Mouse (Mus musculus): ENCODE results near the gene Zcchc17. TPM values are rescaled to one million over a fixed set of nuclear protein-coding genes. Genes with fewer than 3 reads are reported as not detected.

Gene Zcchc17
- polyA plus RNA-seq, 1 experiment from 2014 or later, result 81.9 TPM

- Histone ChIP-seq H3K27me3 (replicated peaks; ENCODE audit: control insufficient read depth, insufficient read depth, low read length) (0 out of 2 replicates have a peak, but pooled peaks cover 7% of the 10 kb centered on the region), H3K4me3 (replicated peaks; ENCODE audit: low read length) (peak overlapping the region; percentile 65), H3K4me1 (replicated peaks; ENCODE audit: control insufficient read depth, insufficient read depth, low read length) (peaks cover 12% of the 10 kb centered on the region), H3K27ac (ENCODE audit: low read length) (no peak overlapping the region), H3K9me3 (ENCODE audit: control insufficient read depth, low read length) (no peaks in the 10 kb centered on the region), H3K36me3 (ENCODE audit: control insufficient read depth, insufficient read depth) (no peaks in the 10 kb centered on the region), H3K4me2 (ENCODE audit: low read length) (peak overlapping the region; percentile 89), H3K9ac (replicated peaks; ENCODE audit: low read depth, low read length) (peak overlapping the region; percentile 62)
- no peak for ATAC-seq
- WGBS, result 54% methylated on average over 8 of the region's 8 CpGs
These were observed 50.5 kb downstream of the Zcchc17 start for GRCm38 (mm10) chr4:130309254-130309653.

- H3K36me3 ChIP-seq (ENCODE audit: control insufficient read depth, insufficient read depth), result no peaks in the 10 kb centered on the region
- peak within 1 kb of the TSS; percentile 65 for H3K4me3 ChIP-seq (replicated peaks; ENCODE audit: low read length)
- ATAC-seq, result peak; percentile 72
- H3K4me1 ChIP-seq (replicated peaks; ENCODE audit: control insufficient read depth, insufficient read depth, low read length), result peaks cover 12% of the 10 kb centered on the region
- 0 out of 2 replicates have a peak within 1 kb of the TSS, but pooled peaks have one; percentile 16 for H3K27ac ChIP-seq (ENCODE audit: low read length)
- H3K27me3 ChIP-seq (replicated peaks; ENCODE audit: control insufficient read depth, insufficient read depth, low read length), result 0 out of 2 replicates have a peak, but pooled peaks cover 7% of the 10 kb centered on the region
- H3K9ac ChIP-seq (replicated peaks; ENCODE audit: low read depth, low read length), result peak within 1 kb of the TSS; percentile 62
- H3K9me3 ChIP-seq (ENCODE audit: control insufficient read depth, low read length), result no peaks in the 10 kb centered on the region
- peak within 1 kb of the TSS; percentile 89 for H3K4me2 ChIP-seq (ENCODE audit: low read length)
- under 1% methylated on average over 52 of the region's 52 CpGs for WGBS
These were observed 51.3 kb downstream of the Zcchc17 start, which contains the start of the genes Fabp3 and Gm10570 for GRCm38 (mm10) chr4:130308231-130309081. Gene Fabp3, plus strand, starts transcription at chr4:130308595. Gene Gm10570, minus strand, starts transcription at chr4:130308674.

GRCm38 (mm10) chr4:130307851-130308230 lies 51.9 kb downstream of the Zcchc17 start:
- Histone ChIP-seq H3K9me3 (ENCODE audit: control insufficient read depth, low read length) (no peaks in the 10 kb centered on the region), H3K9ac (replicated peaks; ENCODE audit: low read depth, low read length) (peak overlapping the region; percentile 62), H3K4me1 (replicated peaks; ENCODE audit: control insufficient read depth, insufficient read depth, low read length) (peaks cover 12% of the 10 kb centered on the region), H3K36me3 (ENCODE audit: control insufficient read depth, insufficient read depth) (no peaks in the 10 kb centered on the region), H3K4me3 (replicated peaks; ENCODE audit: low read length) (peak overlapping the region; percentile 65), H3K4me2 (ENCODE audit: low read length) (peak overlapping the region; percentile 89), H3K27me3 (replicated peaks; ENCODE audit: control insufficient read depth, insufficient read depth, low read length) (0 out of 2 replicates have a peak, but pooled peaks cover 7% of the 10 kb centered on the region), H3K27ac (ENCODE audit: low read length) (no peak overlapping the region)
- ATAC-seq, result peak; percentile 37
- under 1% methylated on average over 23 of the region's 23 CpGs for WGBS

GRCm38 (mm10) chr4:130306796-130307630 lies 52.7 kb downstream of the Zcchc17 start:
- H3K4me2 ChIP-seq (ENCODE audit: low read length), result peak overlapping the region; percentile 89
- H3K4me1 ChIP-seq (replicated peaks; ENCODE audit: control insufficient read depth, insufficient read depth, low read length), result peaks cover 12% of the 10 kb centered on the region
- H3K27ac ChIP-seq (ENCODE audit: low read length), result no peak overlapping the region
- no peak overlapping the region; the same call in 1 of the 2 replicates for H3K4me3 ChIP-seq (replicated peaks; ENCODE audit: low read length)
- no peaks in the 10 kb centered on the region for H3K36me3 ChIP-seq (ENCODE audit: control insufficient read depth, insufficient read depth)
- no peak for ATAC-seq
- H3K9me3 ChIP-seq (ENCODE audit: control insufficient read depth, low read length), result no peaks in the 10 kb centered on the region
- WGBS, result 81% methylated on average over 10 of the region's 10 CpGs
- H3K9ac ChIP-seq (replicated peaks; ENCODE audit: low read depth, low read length), result no peak overlapping the region
- 0 out of 2 replicates have a peak, but pooled peaks cover 7% of the 10 kb centered on the region for H3K27me3 ChIP-seq (replicated peaks; ENCODE audit: control insufficient read depth, insufficient read depth, low read length)

- Histone ChIP-seq H3K27me3 (replicated peaks; ENCODE audit: control insufficient read depth, insufficient read depth, low read length) (0 out of 2 replicates have a peak, but pooled peaks cover 7% of the 10 kb centered on the region), H3K4me3 (replicated peaks; ENCODE audit: low read length) (no peak overlapping the region), H3K27ac (ENCODE audit: low read length) (no peak overlapping the region), H3K4me2 (ENCODE audit: low read length) (no peak overlapping the region), H3K9me3 (ENCODE audit: control insufficient read depth, low read length) (no peaks in the 10 kb centered on the region), H3K4me1 (replicated peaks; ENCODE audit: control insufficient read depth, insufficient read depth, low read length) (peaks cover 12% of the 10 kb centered on the region), H3K36me3 (ENCODE audit: control insufficient read depth, insufficient read depth) (no peaks in the 10 kb centered on the region), H3K9ac (replicated peaks; ENCODE audit: low read depth, low read length) (no peak overlapping the region)
- 33% methylated on average over 3 of the region's 3 CpGs for WGBS
- ATAC-seq, result no peak
These were observed 55.0 kb downstream of the Zcchc17 start for GRCm38 (mm10) chr4:130304746-130305145.

- Histone ChIP-seq H3K36me3 (ENCODE audit: control insufficient read depth, insufficient read depth) (no peaks in the 10 kb centered on the region), H3K9ac (replicated peaks; ENCODE audit: low read depth, low read length) (no peak overlapping the region), H3K4me3 (replicated peaks; ENCODE audit: low read length) (no peak overlapping the region), H3K9me3 (ENCODE audit: control insufficient read depth, low read length) (no peaks in the 10 kb centered on the region), H3K27ac (ENCODE audit: low read length) (no peak overlapping the region), H3K4me2 (ENCODE audit: low read length) (no peak overlapping the region), H3K4me1 (replicated peaks; ENCODE audit: control insufficient read depth, insufficient read depth, low read length) (no peaks in the 10 kb centered on the region; the same call in 1 of the 2 replicates), H3K27me3 (replicated peaks; ENCODE audit: control insufficient read depth, insufficient read depth, low read length) (0 out of 2 replicates have a peak, but pooled peaks cover 3% of the 10 kb centered on the region)
- WGBS, result 48% methylated on average over 12 of the region's 12 CpGs
- ATAC-seq, result no peak
These were observed 57.4 kb downstream of the Zcchc17 start for GRCm38 (mm10) chr4:130302285-130302870.

- 67% methylated on average over 8 of the region's 8 CpGs for WGBS
- H3K9me3 ChIP-seq (ENCODE audit: control insufficient read depth, low read length), result no peaks in the 10 kb centered on the region
- H3K27me3 ChIP-seq (replicated peaks; ENCODE audit: control insufficient read depth, insufficient read depth, low read length), result no peaks in the 10 kb centered on the region
- no peak overlapping the region for H3K4me3 ChIP-seq (replicated peaks; ENCODE audit: low read length)
- ATAC-seq, result no peak
- H3K4me2 ChIP-seq (ENCODE audit: low read length), result no peak overlapping the region
- H3K27ac ChIP-seq (ENCODE audit: low read length), result no peak overlapping the region
- H3K9ac ChIP-seq (replicated peaks; ENCODE audit: low read depth, low read length), result no peak overlapping the region
- H3K36me3 ChIP-seq (ENCODE audit: control insufficient read depth, insufficient read depth), result no peaks in the 10 kb centered on the region
- H3K4me1 ChIP-seq (replicated peaks; ENCODE audit: control insufficient read depth, insufficient read depth, low read length), result 0 out of 2 replicates have a peak, but pooled peaks cover 2% of the 10 kb centered on the region
These were observed 60.1 kb downstream of the Zcchc17 start for GRCm38 (mm10) chr4:130299629-130300018.

- Histone ChIP-seq H3K4me1 (replicated peaks; ENCODE audit: control insufficient read depth, insufficient read depth, low read length) (0 out of 2 replicates have a peak, but pooled peaks cover 2% of the 10 kb centered on the region), H3K36me3 (ENCODE audit: control insufficient read depth, insufficient read depth) (no peaks in the 10 kb centered on the region), H3K27me3 (replicated peaks; ENCODE audit: control insufficient read depth, insufficient read depth, low read length) (no peaks in the 10 kb centered on the region), H3K4me3 (replicated peaks; ENCODE audit: low read length) (no peak overlapping the region), H3K4me2 (ENCODE audit: low read length) (no peak overlapping the region), H3K27ac (ENCODE audit: low read length) (no peak overlapping the region), H3K9me3 (ENCODE audit: control insufficient read depth, low read length) (no peaks in the 10 kb centered on the region), H3K9ac (replicated peaks; ENCODE audit: low read depth, low read length) (no peak overlapping the region)
- no peak for ATAC-seq
- 70% methylated on average over 11 of the region's 11 CpGs for WGBS
These were observed 60.7 kb downstream of the Zcchc17 start for GRCm38 (mm10) chr4:130298877-130299628.
